ENCODE assay signal across 15 mouse cellular contexts in the genomic region with DNA sequence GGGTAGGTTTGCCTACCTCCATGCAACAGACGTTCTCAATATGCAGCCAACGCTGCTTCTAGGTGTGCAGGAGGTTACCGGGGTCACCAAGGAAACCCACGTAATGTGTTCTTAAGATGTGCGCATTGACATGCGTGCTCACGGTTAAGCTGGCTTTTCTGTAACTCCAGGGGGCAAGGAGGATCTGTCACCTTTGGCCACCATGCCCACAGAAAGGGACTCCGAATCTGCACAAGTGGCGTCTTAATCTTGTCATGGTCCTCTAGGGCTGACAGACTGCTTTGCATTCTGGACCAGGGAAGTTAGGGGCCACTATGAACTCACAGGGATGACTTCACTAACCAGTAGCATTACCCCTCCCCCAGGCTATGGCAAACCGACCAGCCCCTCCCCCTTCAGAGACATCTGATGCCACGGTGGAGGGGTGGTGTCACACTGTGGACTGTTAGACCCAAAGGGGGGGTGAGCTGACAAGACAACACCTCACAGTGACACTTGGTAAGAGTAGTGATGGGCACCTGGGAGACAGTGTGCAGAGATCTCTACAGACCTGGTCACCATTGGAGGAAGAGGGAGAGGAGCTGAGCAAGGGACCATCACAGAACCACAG.
"Had no signal": no experiment of that assay in that cellular context is flagged by ENCODE, and none has a peak within 500 bp of the region (broad histone marks: within the 10 kb centered on the region; RNA-seq: fewer than 3 reads in every experiment).

No protein-coding gene starts in this region.

- H3K4me2 ChIP-seq: intestine, embryonic 15.5 days; liver, embryonic 15.5 days; lung, embryonic 14.5 days; neural tube, embryonic 13.5 days had no signal

- H3K27ac ChIP-seq: intestine, embryonic 15.5 days; layer of hippocampus, adult 2 months; limb, embryonic 10.5 days; liver, embryonic 15.5 days; neural tube, embryonic 13.5 days had no signal

- H3K4me1 ChIP-seq: intestine, embryonic 15.5 days; neural tube, embryonic 13.5 days had no signal

- H3K4me3 ChIP-seq: intestine, embryonic 15.5 days; layer of hippocampus, adult 2 months; limb, embryonic 10.5 days; liver, embryonic 15.5 days; neural tube, embryonic 13.5 days had no signal

- H3K36me3 ChIP-seq: intestine, embryonic 15.5 days had no signal

- H3K9me3 ChIP-seq: intestine, embryonic 15.5 days; limb, embryonic 10.5 days; liver, embryonic 15.5 days; neural tube, embryonic 13.5 days had no signal

- H3K9ac ChIP-seq: intestine, embryonic 15.5 days; liver, embryonic 15.5 days; lung, embryonic 14.5 days; neural tube, embryonic 13.5 days had no signal

- ATAC-seq: intestine, embryonic 15.5 days had no signal

- DNase-seq: kidney, adult 18-20 months; kidney, postnatal 10 days; kidney, postnatal 4 days; lung, embryonic 14.5 days; lung, postnatal 10 days; lung, postnatal 4 days; midbrain, embryonic 14.5 days; right cerebral cortex, adult 18-20 months; right cerebral cortex, postnatal 25 days; thymus, postnatal 14 days had no signal

- H3K27me3 ChIP-seq: intestine, embryonic 15.5 days; liver, embryonic 15.5 days; neural tube, embryonic 13.5 days had no signal
